Mouse (Mus musculus): ENCODE results near the gene Kif26b.

DNA sequence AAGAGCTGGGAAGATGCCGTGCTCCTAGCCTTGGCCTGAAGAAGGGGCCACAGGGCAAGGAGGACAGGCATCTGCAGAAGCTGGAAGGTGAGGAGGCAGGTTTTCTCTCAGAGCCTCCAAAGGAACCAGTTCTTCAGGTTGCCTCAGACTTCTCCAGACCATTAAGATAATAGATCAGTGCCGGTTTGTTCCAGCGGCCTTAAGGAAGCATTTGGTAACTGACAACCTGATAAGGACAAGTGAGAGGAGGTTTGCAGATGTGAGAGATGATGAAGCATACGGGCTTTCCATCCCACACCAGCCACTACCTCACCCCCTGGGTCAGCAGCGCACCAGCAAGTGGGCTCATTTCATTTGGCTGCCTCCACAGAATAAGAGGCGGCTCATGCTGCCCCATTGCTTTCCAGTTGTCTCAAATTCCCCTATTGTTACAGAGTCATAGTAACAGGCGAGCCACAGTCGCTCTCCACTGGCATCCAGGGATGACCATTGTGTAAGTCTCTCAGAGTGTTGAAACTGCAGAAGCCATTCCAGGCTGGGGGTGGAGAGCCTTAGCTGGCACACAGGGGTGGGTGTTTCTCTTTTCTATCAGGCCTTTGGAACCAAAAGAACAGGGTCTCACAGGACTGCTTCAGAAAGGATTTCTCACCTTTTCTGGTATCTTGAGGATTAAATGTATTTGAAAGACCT lies 156.2 kb downstream of the Kif26b start:
- TF ChIP-seq POLR2A (IDR thresholded peaks at IDR 0.05; ENCODE audit: low read depth, low read length): no peak
- no peak for TF ChIP-seq CTCF (IDR thresholded peaks at IDR 0.05; ENCODE audit: extremely low read depth, insufficient read depth, insufficient read length, insufficient replicate concordance)
